Mouse (Mus musculus) limb, embryonic 14.5 days (tissue): ENCODE measurements at regions not wholly inside any gene's neighbourhood (a gene's known extent, or its start where the extent isn't known, plus 50 kb on each side); places are given as distances from the start of the nearest gene placed in this dataset.
A peak's percentile ranks its signal among the peaks of the same experiment; 100 is the strongest.

ENCODE experiments used
- ATAC-seq: fragments of 200-750 bp; cut with Nextera tagmentation; 2 replicates; pipeline ENCODE4 v1.8.0; 2017; ENCODE audit warnings: low read depth, moderate number of reproducible peaks, moderate TSS enrichment; ENCODE audit not compliant: low FRiP score
- DNase-seq: peaks from one replicate; pipeline ENCODE4 v3.0.0-alpha.2; 2015; ENCODE audit warnings: low spot score
- H3K27ac ChIP-seq: fragments of 300-500 bp; sonication (generic); replicated peaks from 2 replicates; pipeline ENCODE4 v1.5.1; 2014; ENCODE audit warnings: low read depth, mild to moderate bottlenecking, low read length, moderate library complexity, mixed read lengths
- H3K27me3 ChIP-seq: fragments of 300-500 bp; sonication (generic); 2 replicates; pipeline ENCODE4 v1.6.1; 2014; ENCODE audit warnings: low read length, mixed read lengths; ENCODE audit not compliant: control insufficient read depth, insufficient read depth
- H3K36me3 ChIP-seq: fragments of 300-500 bp; sonication (generic); 2 replicates; pipeline ENCODE4 v1.6.1; 2014; ENCODE audit warnings: mild to moderate bottlenecking, low read length, moderate library complexity, mixed read lengths; ENCODE audit not compliant: control insufficient read depth, insufficient read depth
- H3K4me1 ChIP-seq: fragments of 300-500 bp; sonication (generic); 2 replicates; pipeline ENCODE4 v1.6.1; 2014; ENCODE audit warnings: antibody characterized with exemption, low read length, mixed read lengths; ENCODE audit not compliant: control insufficient read depth, insufficient read depth
- H3K4me2 ChIP-seq: fragments of 300-500 bp; sonication (generic); replicated peaks from 2 replicates; pipeline ENCODE4 v1.6.1; 2014; ENCODE audit warnings: low read depth, mild to moderate bottlenecking, low read length, moderate library complexity; ENCODE audit not compliant: severe bottlenecking
- H3K4me3 ChIP-seq: fragments of 300-500 bp; sonication (generic); replicated peaks from 2 replicates; pipeline ENCODE4 v1.5.1; 2014; ENCODE audit warnings: low read length
- H3K9ac ChIP-seq: fragments of 300-500 bp; sonication (generic); 2 replicates; pipeline ENCODE4 v1.6.1; 2014; ENCODE audit warnings: mild to moderate bottlenecking, low read depth, low read length, moderate library complexity; ENCODE audit not compliant: severe bottlenecking
- H3K9me3 ChIP-seq: fragments of 300-500 bp; sonication (generic); 2 replicates; pipeline ENCODE4 v1.6.1; 2016; ENCODE audit warnings: low read length; ENCODE audit not compliant: control insufficient read depth
- POLR2A ChIP-seq: fragments of 200-500 bp; IDR thresholded peaks from 2 replicates; pipeline ENCODE4 v1.8.0; 2012; ENCODE audit warnings: inconsistent platforms, mild to moderate bottlenecking, moderate library complexity, borderline replicate concordance; ENCODE audit not compliant: insufficient read depth, insufficient read length; ENCODE audit errors: extremely low read depth
- WGBS: fragments of 180-500 bp; shearing (Covaris S2); extraction: QIAGEN DNeasy Blood & Tissue Kit; methylation state at CpG from one replicate; pipeline ENCODE4 v1.1.7; 2014; 5-methylcytosine and 5-hydroxymethylcytosine counted together

DNA sequence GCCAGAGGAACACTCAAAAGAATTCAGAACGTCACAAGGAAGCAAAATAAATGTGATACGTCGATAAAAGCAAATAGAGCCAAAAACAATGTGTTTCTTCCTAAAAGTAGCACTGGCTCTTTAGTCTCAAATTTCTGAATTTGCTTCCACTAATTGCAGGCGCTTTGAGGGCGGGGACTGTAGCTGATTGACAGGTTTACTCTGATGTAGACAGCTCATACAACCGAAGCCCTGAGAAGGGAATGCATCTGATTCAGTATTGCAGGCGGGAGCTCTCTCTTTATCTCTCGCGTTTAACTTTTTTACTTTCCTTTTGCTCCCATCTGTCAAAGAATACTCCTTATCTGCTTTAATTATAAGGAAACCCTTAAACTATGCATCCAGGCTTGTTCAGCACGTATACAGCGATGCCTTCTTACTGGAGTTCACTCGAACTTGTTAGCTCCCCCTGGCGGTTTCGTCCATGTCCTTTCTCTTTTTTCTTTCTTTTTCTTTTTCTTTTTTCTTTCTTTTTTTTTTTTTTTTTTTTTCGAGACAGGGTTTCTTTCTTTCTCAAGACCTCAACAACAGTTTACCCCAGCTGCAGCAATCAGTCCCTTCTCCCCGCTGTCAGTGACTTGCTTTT is 95.9 kb downstream of the Avpr1a start:
- DNase-seq (peak; percentile 80), ATAC-seq (peak; percentile 44; the same call in 1 of the 2 replicates)
- Histone ChIP-seq H3K27me3 (no peaks in the 10 kb centered on the region), H3K27ac (no peak overlapping the region), H3K9ac (no peak overlapping the region), H3K36me3 (no peaks in the 10 kb centered on the region), H3K9me3 (no peaks in the 10 kb centered on the region), H3K4me2 (peak overlapping the region; percentile 40), H3K4me1 (no peaks in the 10 kb centered on the region), H3K4me3 (peak overlapping the region; percentile 26)
- WGBS, result 26% methylated on average over 16 of the region's 16 CpGs
- TF ChIP-seq POLR2A, result no peak

DNA sequence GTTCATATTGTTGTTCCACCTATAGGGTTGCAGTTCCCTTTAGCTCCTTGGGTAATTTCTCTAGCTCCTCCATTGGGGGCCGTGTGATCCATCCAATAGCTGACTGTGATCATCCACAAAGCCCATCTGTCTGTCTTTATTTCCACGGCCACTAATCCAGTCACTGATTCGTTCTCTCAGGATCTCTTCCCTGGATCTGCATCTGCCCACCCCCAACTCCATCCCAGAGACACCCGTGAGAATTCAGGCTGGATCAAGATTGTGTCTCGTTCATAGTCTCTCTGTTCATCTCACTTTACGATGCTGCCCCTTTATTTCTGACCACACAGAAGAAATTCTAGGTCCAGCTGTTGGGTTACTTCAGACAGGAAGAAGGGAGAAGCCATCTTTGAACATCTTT is 96.7 kb downstream of the Avpr1a start:
- H3K4me1 ChIP-seq, result no peaks in the 10 kb centered on the region
- no peak for DNase-seq
- no peaks in the 10 kb centered on the region for H3K9me3 ChIP-seq
- H3K27me3 ChIP-seq, result no peaks in the 10 kb centered on the region
- no peak for ATAC-seq
- H3K9ac ChIP-seq, result no peak overlapping the region
- no peaks in the 10 kb centered on the region for H3K36me3 ChIP-seq
- H3K27ac ChIP-seq, result no peak overlapping the region
- H3K4me2 ChIP-seq, result no peak overlapping the region
- TF ChIP-seq POLR2A, result no peak
- H3K4me3 ChIP-seq, result no peak overlapping the region
- WGBS, result 88% methylated on average over 6 of the region's 6 CpGs

DNA sequence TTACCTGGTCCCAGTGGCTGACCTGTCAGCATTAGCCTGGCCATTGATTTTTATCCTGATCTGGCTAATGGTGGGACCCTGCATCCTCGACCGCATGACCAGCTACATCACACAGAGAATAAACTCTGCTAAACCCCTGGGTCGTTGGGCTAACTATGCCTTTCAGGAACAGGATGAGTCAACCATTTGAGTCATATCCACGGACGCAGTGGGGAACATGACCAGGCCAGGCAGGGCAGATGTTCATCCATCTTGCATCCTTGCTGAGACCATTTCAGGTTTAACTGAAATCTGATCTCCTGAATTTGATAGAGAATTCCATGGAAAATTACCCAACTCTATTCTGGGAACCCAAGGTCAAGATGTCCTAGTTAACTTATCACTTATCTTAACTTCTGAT is 103.3 kb downstream of the Avpr1a start:
- Histone ChIP-seq H3K4me2 (no peak overlapping the region), H3K27ac (no peak overlapping the region), H3K9me3 (no peaks in the 10 kb centered on the region), H3K4me3 (no peak overlapping the region), H3K36me3 (no peaks in the 10 kb centered on the region), H3K9ac (no peak overlapping the region), H3K4me1 (no peaks in the 10 kb centered on the region), H3K27me3 (no peaks in the 10 kb centered on the region)
- DNase-seq (no peak), ATAC-seq (no peak)
- no peak for TF ChIP-seq POLR2A
- WGBS, result 75% methylated on average over 5 of the region's 5 CpGs

DNA sequence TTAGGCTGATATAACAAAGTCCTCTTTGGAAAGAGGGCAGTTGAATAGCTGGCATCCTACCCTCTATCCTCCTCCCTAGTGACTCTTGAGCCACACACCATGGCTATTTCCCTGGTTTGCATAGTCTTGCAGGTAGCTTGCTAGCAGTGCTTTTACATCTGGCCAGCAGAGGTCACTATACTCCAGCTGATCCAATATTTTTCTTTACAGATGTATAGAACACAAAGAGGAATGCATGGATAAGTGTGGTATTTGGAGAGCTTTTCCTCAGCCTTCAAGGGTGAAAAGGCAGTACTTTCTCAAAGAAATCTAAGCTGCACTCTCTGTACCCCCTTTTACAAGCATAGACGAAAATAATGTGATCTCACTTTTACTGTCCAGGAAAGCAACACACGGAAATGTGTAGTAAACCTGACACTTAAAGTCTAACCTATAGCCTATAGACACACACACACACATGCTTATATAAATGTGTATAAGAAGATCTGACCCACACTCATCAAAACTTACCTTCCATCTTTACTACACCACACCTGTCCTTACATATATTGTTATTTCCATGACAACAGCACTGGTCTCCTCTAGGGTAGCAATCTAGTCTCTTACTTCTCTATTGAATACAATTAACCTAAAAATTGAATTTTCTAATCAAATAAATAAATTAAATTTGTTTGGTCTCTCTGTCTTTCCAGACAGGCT is 105.0 kb downstream of the Avpr1a start:
- Histone ChIP-seq H3K9ac (no peak overlapping the region), H3K9me3 (no peaks in the 10 kb centered on the region), H3K4me3 (no peak overlapping the region), H3K4me2 (no peak overlapping the region), H3K27me3 (no peaks in the 10 kb centered on the region), H3K4me1 (no peaks in the 10 kb centered on the region), H3K36me3 (no peaks in the 10 kb centered on the region), H3K27ac (no peak overlapping the region)
- WGBS, result 37% methylated on average over 2 of the region's 2 CpGs
- ATAC-seq, result peak; percentile 70; the same call in 1 of the 2 replicates
- no peak for TF ChIP-seq POLR2A
- DNase-seq, result peak; percentile 75

DNA sequence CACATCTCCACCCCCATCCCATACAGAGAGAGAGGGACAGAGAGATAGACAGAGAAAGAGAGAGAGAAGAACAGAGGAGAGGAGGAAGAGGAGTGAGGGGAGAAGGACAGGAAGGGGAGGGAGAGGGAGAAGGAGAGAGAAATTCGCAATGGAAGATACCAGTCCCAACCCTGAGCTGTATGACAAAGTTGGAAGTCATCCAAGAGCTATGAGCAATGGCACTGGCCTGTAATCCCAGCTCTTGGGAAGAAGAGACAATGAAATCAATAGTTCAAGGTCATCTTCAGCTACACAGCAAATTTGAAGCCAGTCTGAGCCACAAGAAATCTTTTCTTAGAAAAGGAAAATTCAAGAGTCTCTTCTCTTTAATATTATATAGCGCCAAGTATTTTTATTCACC is 105.6 kb downstream of the Avpr1a start:
- WGBS, result 63% methylated on average over 2 of the region's 2 CpGs
- Histone ChIP-seq H3K27me3 (no peaks in the 10 kb centered on the region), H3K4me3 (no peak overlapping the region), H3K9ac (no peak overlapping the region), H3K36me3 (no peaks in the 10 kb centered on the region), H3K4me2 (no peak overlapping the region), H3K27ac (no peak overlapping the region), H3K9me3 (no peaks in the 10 kb centered on the region), H3K4me1 (no peaks in the 10 kb centered on the region)
- no peak for TF ChIP-seq POLR2A
- DNase-seq (no peak), ATAC-seq (no peak)
